Mouse (Mus musculus): ENCODE results near the gene C130032M10Rik. TPM values are rescaled to one million over a fixed set of nuclear protein-coding genes. Genes with fewer than 3 reads are reported as not detected.

C130032M10Rik gene
- total and polyA plus RNA-seq, 3 experiments: not detected

- WGBS: 65% methylated on average over 5 of the region's 5 CpGs
- TF ChIP-seq CTCF (IDR thresholded peaks at IDR 0.05): 0 out of 2 replicates have a peak, but pooled peaks have one; percentile 10
- no peak for TF ChIP-seq POLR2A (IDR thresholded peaks at IDR 0.05; ENCODE audit: insufficient read depth, low read depth, low read length)
- H3K79me2 ChIP-seq (replicated peaks; ENCODE audit: control insufficient read depth, insufficient read depth, low read length): no peaks in the 10 kb centered on the region
- intact Hi-C loops (cut with DNase I): no loop called here
- no peak overlapping the region for H3K27ac ChIP-seq
- no peaks in the 10 kb centered on the region for H3K27me3 ChIP-seq (ENCODE audit: control insufficient read depth, insufficient read depth, low read length)
- no peaks in the 10 kb centered on the region for H3K4me1 ChIP-seq (ENCODE audit: control insufficient read depth, insufficient read depth, low read length)
- no peak overlapping the region for H3K9ac ChIP-seq (ENCODE audit: low read depth, low read length)
- DNase-seq: no peak
- H3K4me3 ChIP-seq: no peak overlapping the region
- no peaks in the 10 kb centered on the region for H3K36me3 ChIP-seq (ENCODE audit: control insufficient read depth, insufficient read depth, low read length)
Measured at GRCm38 (mm10) chr9:114522041-114522440, 6.5 kb downstream of the C130032M10Rik start.

- WGBS: 90% methylated on average over 9 of the region's 9 CpGs
- DNase-seq: no peak
- Histone ChIP-seq H3K79me2 (replicated peaks; ENCODE audit: control insufficient read depth, insufficient read depth, low read length) (no peaks in the 10 kb centered on the region), H3K27ac (no peak overlapping the region), H3K27me3 (ENCODE audit: control insufficient read depth, insufficient read depth, low read length) (no peaks in the 10 kb centered on the region), H3K4me1 (ENCODE audit: control insufficient read depth, insufficient read depth, low read length) (peaks cover under 1% of the 10 kb centered on the region; the same call in 1 of the 2 replicates), H3K36me3 (ENCODE audit: control insufficient read depth, insufficient read depth, low read length) (no peaks in the 10 kb centered on the region), H3K9ac (ENCODE audit: low read depth, low read length) (no peak overlapping the region), H3K4me3 (no peak overlapping the region)
- TF ChIP-seq CTCF (IDR thresholded peaks at IDR 0.05) (no peak), EP300 (IDR thresholded peaks at IDR 0.05; ENCODE audit: insufficient read depth, low read depth, low read length) (no peak), POLR2A (IDR thresholded peaks at IDR 0.05; ENCODE audit: insufficient read depth, low read depth, low read length) (no peak)
- intact Hi-C loops (cut with DNase I): no loop called here
Measured at GRCm38 (mm10) chr9:114522501-114522900, 7.0 kb downstream of the C130032M10Rik start.

- intact Hi-C loops (cut with DNase I): no loop called here
- Histone ChIP-seq H3K36me3 (ENCODE audit: control insufficient read depth, insufficient read depth, low read length) (no peaks in the 10 kb centered on the region), H3K27me3 (ENCODE audit: control insufficient read depth, insufficient read depth, low read length) (no peaks in the 10 kb centered on the region), H3K27ac (no peak overlapping the region), H3K4me1 (ENCODE audit: control insufficient read depth, insufficient read depth, low read length) (peaks cover 3% of the 10 kb centered on the region; the same call in 1 of the 2 replicates), H3K4me3 (no peak overlapping the region), H3K79me2 (replicated peaks; ENCODE audit: control insufficient read depth, insufficient read depth, low read length) (no peaks in the 10 kb centered on the region), H3K9ac (ENCODE audit: low read depth, low read length) (no peak overlapping the region)
- TF ChIP-seq CTCF (IDR thresholded peaks at IDR 0.05) (no peak), EP300 (IDR thresholded peaks at IDR 0.05; ENCODE audit: insufficient read depth, low read depth, low read length) (no peak), POLR2A (IDR thresholded peaks at IDR 0.05; ENCODE audit: insufficient read depth, low read depth, low read length) (no peak)
- no peak for DNase-seq
- WGBS: 87% methylated on average over 14 of the region's 15 CpGs
Measured at GRCm38 (mm10) chr9:114525073-114525633, 9.7 kb downstream of the C130032M10Rik start.

- TF ChIP-seq POLR2A (IDR thresholded peaks at IDR 0.05; ENCODE audit: insufficient read depth, low read depth, low read length): no peak
- no peak for TF ChIP-seq EP300 (IDR thresholded peaks at IDR 0.05; ENCODE audit: insufficient read depth, low read depth, low read length)
- no peak for TF ChIP-seq CTCF (IDR thresholded peaks at IDR 0.05)
- Histone ChIP-seq H3K27ac (no peak overlapping the region), H3K27me3 (ENCODE audit: control insufficient read depth, insufficient read depth, low read length) (no peaks in the 10 kb centered on the region), H3K4me1 (ENCODE audit: control insufficient read depth, insufficient read depth, low read length) (peaks cover 3% of the 10 kb centered on the region; the same call in 1 of the 2 replicates), H3K9ac (ENCODE audit: low read depth, low read length) (no peak overlapping the region), H3K36me3 (ENCODE audit: control insufficient read depth, insufficient read depth, low read length) (no peaks in the 10 kb centered on the region), H3K4me3 (no peak overlapping the region), H3K79me2 (replicated peaks; ENCODE audit: control insufficient read depth, insufficient read depth, low read length) (no peaks in the 10 kb centered on the region)
- DNase-seq: no peak
- 30% methylated on average over 8 of the region's 8 CpGs for WGBS
- intact Hi-C loops (cut with DNase I): no loop called here
Measured at GRCm38 (mm10) chr9:114525891-114526290, 10.4 kb downstream of the C130032M10Rik start.

- no peak overlapping the region for H3K9ac ChIP-seq (ENCODE audit: low read depth, low read length)
- peaks cover 3% of the 10 kb centered on the region; the same call in 1 of the 2 replicates for H3K4me1 ChIP-seq (ENCODE audit: control insufficient read depth, insufficient read depth, low read length)
- intact Hi-C loops (cut with DNase I): no loop called here
- DNase-seq: peak in 1 of 2 experiments; percentile 29
- no peak for TF ChIP-seq POLR2A (IDR thresholded peaks at IDR 0.05; ENCODE audit: insufficient read depth, low read depth, low read length)
- no peak for TF ChIP-seq EP300 (IDR thresholded peaks at IDR 0.05; ENCODE audit: insufficient read depth, low read depth, low read length)
- no peak for TF ChIP-seq CTCF (IDR thresholded peaks at IDR 0.05)
- no peak overlapping the region for H3K4me3 ChIP-seq
- no peaks in the 10 kb centered on the region for H3K27me3 ChIP-seq (ENCODE audit: control insufficient read depth, insufficient read depth, low read length)
- no peaks in the 10 kb centered on the region for H3K79me2 ChIP-seq (replicated peaks; ENCODE audit: control insufficient read depth, insufficient read depth, low read length)
- H3K27ac ChIP-seq: peak overlapping the region; percentile 11; the same call in 1 of the 2 replicates
- WGBS: 53% methylated on average over 8 of the region's 8 CpGs
- no peaks in the 10 kb centered on the region for H3K36me3 ChIP-seq (ENCODE audit: control insufficient read depth, insufficient read depth, low read length)
Measured at GRCm38 (mm10) chr9:114526581-114526980, 11.1 kb downstream of the C130032M10Rik start.

- intact Hi-C loops (cut with DNase I): no loop called here
- DNase-seq: peak; percentile 68 to 71
- Histone ChIP-seq H3K9ac (ENCODE audit: low read depth, low read length) (no peak overlapping the region), H3K4me3 (peak overlapping the region; percentile 19; the same call in 1 of the 2 replicates), H3K36me3 (ENCODE audit: control insufficient read depth, insufficient read depth, low read length) (no peaks in the 10 kb centered on the region), H3K4me1 (ENCODE audit: control insufficient read depth, insufficient read depth, low read length) (peaks cover 3% of the 10 kb centered on the region; the same call in 1 of the 2 replicates), H3K27me3 (ENCODE audit: control insufficient read depth, insufficient read depth, low read length) (no peaks in the 10 kb centered on the region), H3K27ac (peak overlapping the region; percentile 11; the same call in 1 of the 2 replicates), H3K79me2 (replicated peaks; ENCODE audit: control insufficient read depth, insufficient read depth, low read length) (no peaks in the 10 kb centered on the region)
- 10% methylated on average over 16 of the region's 16 CpGs for WGBS
- no peak for TF ChIP-seq EP300 (IDR thresholded peaks at IDR 0.05; ENCODE audit: insufficient read depth, low read depth, low read length)
- no peak for TF ChIP-seq CTCF (IDR thresholded peaks at IDR 0.05)
- no peak for TF ChIP-seq POLR2A (IDR thresholded peaks at IDR 0.05; ENCODE audit: insufficient read depth, low read depth, low read length)
Measured at GRCm38 (mm10) chr9:114527085-114527484, 11.6 kb downstream of the C130032M10Rik start.
